Mouse (Mus musculus): ENCODE results near the gene Aldh16a1. TPM values are rescaled to one million over a fixed set of nuclear protein-coding genes. Genes with fewer than 3 reads are reported as not detected.
A peak's percentile ranks its signal among the peaks of the same experiment; 100 is the strongest.

Aldh16a1 gene
- polyA plus RNA-seq, 1 experiment from 2014 or later = 19.3 TPM

MicroRNA genes within 50 kb of the gene (microRNA counts, 519-probe panel; counts per million panel counts)
- 2,689 counts per million, percentile 68 among the panel's probes with 10 or more counts for microRNA mmu-miR-150

Small RNAs within 50 kb of the gene (microRNA-seq; reads per million reads assigned to microRNA genes)
- gene Mir150 (54.7 reads per million, percentile 46 among the genes with 10 or more reads in this experiment), gene Mir5121 (11.0 reads per million, percentile 30 among the genes with 10 or more reads in this experiment), gene Mir7055 (not detected)

Other genes starting within 250 kb of the Aldh16a1 start
- gene Ap2a1, start 225.1 kb downstream of the Aldh16a1 start, polyA plus RNA-seq (2015; fragmentation: Nextera tagmentation; extraction: Ambion mirVana) = 111 and 113 TPM in 2 replicates
- gene Tsks, start 211.4 kb downstream of the Aldh16a1 start, polyA plus RNA-seq (2015; fragmentation: Nextera tagmentation; extraction: Ambion mirVana) = 0.15 TPM in 1 of 2 replicates, not detected in the other
- gene Cpt1c, start 179.7 kb downstream of the Aldh16a1 start, polyA plus RNA-seq (2015; fragmentation: Nextera tagmentation; extraction: Ambion mirVana) = 49.1 and 63.9 TPM in 2 replicates
- 646 and 707 TPM in 2 replicates for gene Prmt1, start 168.0 kb downstream of the Aldh16a1 start, polyA plus RNA-seq (2015; fragmentation: Nextera tagmentation; extraction: Ambion mirVana)
- 56.2 and 60.6 TPM in 2 replicates for gene Irf3, start 156.9 kb downstream of the Aldh16a1 start, polyA plus RNA-seq (2015; fragmentation: Nextera tagmentation; extraction: Ambion mirVana)
- 15.3 and 16.0 TPM in 2 replicates for gene Bcl2l12, start 155.9 kb downstream of the Aldh16a1 start, polyA plus RNA-seq (2015; fragmentation: Nextera tagmentation; extraction: Ambion mirVana)
- 42.1 and 44.3 TPM in 2 replicates for gene Scaf1, start 138.2 kb downstream of the Aldh16a1 start, polyA plus RNA-seq (2015; fragmentation: Nextera tagmentation; extraction: Ambion mirVana)
- 10.1 and 12.0 TPM in 2 replicates for gene Rras, start 136.6 kb downstream of the Aldh16a1 start, polyA plus RNA-seq (2015; fragmentation: Nextera tagmentation; extraction: Ambion mirVana)
- 15.2 and 17.3 TPM in 2 replicates for gene Prr12, start 101.7 kb downstream of the Aldh16a1 start, polyA plus RNA-seq (2015; fragmentation: Nextera tagmentation; extraction: Ambion mirVana)
- gene Nosip, start 92.2 kb downstream of the Aldh16a1 start, polyA plus RNA-seq (2015; fragmentation: Nextera tagmentation; extraction: Ambion mirVana) = 60.8 and 65.7 TPM in 2 replicates
- 13.3 and 13.6 TPM in 2 replicates for gene Prrg2, start 91.9 kb downstream of the Aldh16a1 start, polyA plus RNA-seq (2015; fragmentation: Nextera tagmentation; extraction: Ambion mirVana)
- gene Rcn3, start 62.4 kb downstream of the Aldh16a1 start, polyA plus RNA-seq (2015; fragmentation: Nextera tagmentation; extraction: Ambion mirVana) = 50.8 and 66.2 TPM in 2 replicates
- 17.7 and 24.4 TPM in 2 replicates for gene Fcgrt, start 50.7 kb downstream of the Aldh16a1 start, polyA plus RNA-seq (2015; fragmentation: Nextera tagmentation; extraction: Ambion mirVana)
- gene Rps11, start 30.1 kb downstream of the Aldh16a1 start, polyA plus RNA-seq (2015; fragmentation: Nextera tagmentation; extraction: Ambion mirVana) = 860 and 958 TPM in 2 replicates
- gene Rpl13a, start 25.8 kb downstream of the Aldh16a1 start, polyA plus RNA-seq (2015; fragmentation: Nextera tagmentation; extraction: Ambion mirVana) = 722 and 741 TPM in 2 replicates
- gene Gm45713, start 18.4 kb downstream of the Aldh16a1 start, polyA plus RNA-seq (2015; fragmentation: Nextera tagmentation; extraction: Ambion mirVana) = not detected in 2 replicates
- 1.1 and 1.4 TPM in 2 replicates for gene Flt3l, start 18.2 kb downstream of the Aldh16a1 start, polyA plus RNA-seq (2015; fragmentation: Nextera tagmentation; extraction: Ambion mirVana)
- 84.2 and 90.2 TPM in 2 replicates for gene Pih1d1, start 281 bp downstream of the Aldh16a1 start, polyA plus RNA-seq (2015; fragmentation: Nextera tagmentation; extraction: Ambion mirVana)
- gene Slc17a7, start 9.4 kb upstream of the Aldh16a1 start, polyA plus RNA-seq (2015; fragmentation: Nextera tagmentation; extraction: Ambion mirVana) = 20.1 and 22.8 TPM in 2 replicates
- gene Gfy, start 25.0 kb upstream of the Aldh16a1 start, polyA plus RNA-seq (2015; fragmentation: Nextera tagmentation; extraction: Ambion mirVana) = 0.51 TPM in 1 of 2 replicates, not detected in the other
- 0.63 TPM in 1 of 2 replicates, not detected in the other for gene Pth2, start 26.4 kb upstream of the Aldh16a1 start, polyA plus RNA-seq (2015; fragmentation: Nextera tagmentation; extraction: Ambion mirVana)
- 0.58 and 0.95 TPM in 2 replicates for gene Ccdc155, start 50.3 kb upstream of the Aldh16a1 start, polyA plus RNA-seq (2015; fragmentation: Nextera tagmentation; extraction: Ambion mirVana)
- gene Dkkl1, start 57.6 kb upstream of the Aldh16a1 start, polyA plus RNA-seq (2015; fragmentation: Nextera tagmentation; extraction: Ambion mirVana) = 1.1 and 2.2 TPM in 2 replicates
- gene Tead2, start 61.2 kb upstream of the Aldh16a1 start, polyA plus RNA-seq (2015; fragmentation: Nextera tagmentation; extraction: Ambion mirVana) = 73.1 and 79.5 TPM in 2 replicates
- gene Cd37, start 84.5 kb upstream of the Aldh16a1 start, polyA plus RNA-seq (2015; fragmentation: Nextera tagmentation; extraction: Ambion mirVana) = 1.5 and 1.6 TPM in 2 replicates
- gene Slc6a16, start 86.5 kb upstream of the Aldh16a1 start, polyA plus RNA-seq (2015; fragmentation: Nextera tagmentation; extraction: Ambion mirVana) = 0.30 and 0.47 TPM in 2 replicates
- not detected in 2 replicates for gene Slc6a21, start 122.9 kb upstream of the Aldh16a1 start, polyA plus RNA-seq (2015; fragmentation: Nextera tagmentation; extraction: Ambion mirVana)
- 8.2 and 10.1 TPM in 2 replicates for gene Trpm4, start 179.2 kb upstream of the Aldh16a1 start, polyA plus RNA-seq (2015; fragmentation: Nextera tagmentation; extraction: Ambion mirVana)
- 0.60 TPM in 1 of 2 replicates, not detected in the other for gene Hrc, start 180.7 kb upstream of the Aldh16a1 start, polyA plus RNA-seq (2015; fragmentation: Nextera tagmentation; extraction: Ambion mirVana)
- 16.1 and 19.7 TPM in 2 replicates for gene Ppfia3, start 212.4 kb upstream of the Aldh16a1 start, polyA plus RNA-seq (2015; fragmentation: Nextera tagmentation; extraction: Ambion mirVana)
- 6.1 and 18.5 TPM in 2 replicates for gene Lin7b, start 216.0 kb upstream of the Aldh16a1 start, polyA plus RNA-seq (2015; fragmentation: Nextera tagmentation; extraction: Ambion mirVana)
- gene Snrnp70, start 241.2 kb upstream of the Aldh16a1 start, polyA plus RNA-seq (2015; fragmentation: Nextera tagmentation; extraction: Ambion mirVana) = 206 and 215 TPM in 2 replicates